Mouse (Mus musculus) small intestine, adult 2 months (tissue): ENCODE results near the gene Tpmt. TPM values are rescaled to one million over a fixed set of nuclear protein-coding genes. Genes with fewer than 3 reads are reported as not detected.

Experiments
- H3K27ac ChIP-seq: fragments of 200-500 bp; 2 replicates; pipeline ENCODE4 v1.5.1; 2012; ENCODE audit warnings: low read depth, low read length, control low read depth, inconsistent platforms; ENCODE audit not compliant: insufficient read depth
- H3K27me3 ChIP-seq: fragments of 200-500 bp; 2 replicates; pipeline ENCODE4 v1.6.1; 2012; ENCODE audit warnings: mild to moderate bottlenecking, moderate library complexity, low read length, inconsistent platforms; ENCODE audit not compliant: control insufficient read depth, insufficient read depth
- H3K36me3 ChIP-seq: fragments of 200-500 bp; 2 replicates; pipeline ENCODE4 v1.6.1; 2012; ENCODE audit warnings: mild to moderate bottlenecking, low read length, control low read depth, inconsistent platforms; ENCODE audit not compliant: control insufficient read depth, insufficient read depth
- H3K4me1 ChIP-seq: fragments of 200-500 bp; 2 replicates; pipeline ENCODE4 v1.6.1; 2012; ENCODE audit warnings: low read length, inconsistent platforms, mixed read lengths; ENCODE audit not compliant: control insufficient read depth, insufficient read depth, insufficient read length
- H3K4me3 ChIP-seq: fragments of 200-500 bp; 2 replicates; pipeline ENCODE4 v1.5.1; 2012; ENCODE audit warnings: low read depth, mild to moderate bottlenecking, control low read depth, inconsistent platforms, low read length, moderate library complexity
- CTCF ChIP-seq: fragments of 200-500 bp; IDR thresholded peaks from 2 replicates; pipeline ENCODE4 v1.5.1; 2012; ENCODE audit warnings: low read depth, mild to moderate bottlenecking, control low read depth, inconsistent platforms, low read length, moderate library complexity, mixed read lengths; ENCODE audit not compliant: insufficient replicate concordance, insufficient read length; ENCODE audit errors: extremely low read depth
- POLR2A ChIP-seq: fragments of 200-500 bp; IDR thresholded peaks from 2 replicates; pipeline ENCODE4 v1.6.1; 2012; ENCODE audit warnings: low read depth, mild to moderate bottlenecking, control low read depth, inconsistent platforms, low read length, moderate library complexity
- WGBS: fragments of 180-500 bp; shearing (Covaris S2); methylation state at CpG from one replicate; pipeline ENCODE4 v1.1.7; 2018; 5-methylcytosine and 5-hydroxymethylcytosine counted together
- polyA plus RNA-seq: library from polyadenylated mRNA; depleted of rRNA; stranded (reverse); fragments of >200 nt; gene quantifications from 2 replicates; pipeline ENCODE4 v1.2.3, GENCODE M21; 2012

Tpmt gene
- polyA plus RNA-seq, 1 experiment: 2.8 TPM

- no peaks in the 10 kb centered on the region for H3K27me3 ChIP-seq
- peaks cover 39% of the 10 kb centered on the region for H3K36me3 ChIP-seq
- no peaks in the 10 kb centered on the region for H3K4me1 ChIP-seq
- TF ChIP-seq CTCF: no peak
- TF ChIP-seq POLR2A: no peak
- 96% methylated on average over 5 of the region's 5 CpGs for WGBS
- no peak overlapping the region for H3K27ac ChIP-seq
- H3K4me3 ChIP-seq: no peak overlapping the region
These were observed 27.9 kb upstream of the Tpmt start for GRCm38 (mm10) chr13:47072484-47072883.

- H3K4me1 ChIP-seq: no peaks in the 10 kb centered on the region
- WGBS: 94% methylated on average over 13 of the region's 13 CpGs
These were observed 27.3 kb upstream of the Tpmt start for GRCm38 (mm10) chr13:47071871-47072270.

GRCm38 (mm10) chr13:47070329-47071080 is 26.0 kb upstream of the Tpmt start:
- TF ChIP-seq POLR2A (no peak), CTCF (no peak)
- Histone ChIP-seq H3K4me1 (no peaks in the 10 kb centered on the region), H3K27me3 (no peaks in the 10 kb centered on the region), H3K27ac (no peak overlapping the region), H3K36me3 (peaks cover 44% of the 10 kb centered on the region), H3K4me3 (no peak overlapping the region)
- WGBS: 86% methylated on average over 15 of the region's 15 CpGs

More at GRCm38 (mm10) chr13:47071871-47072270, 27.3 kb upstream of the Tpmt start:
- H3K4me3 ChIP-seq: no peak overlapping the region
- H3K36me3 ChIP-seq: peaks cover 41% of the 10 kb centered on the region
- H3K27ac ChIP-seq: no peak overlapping the region
- TF ChIP-seq CTCF (no peak), POLR2A (no peak)
- no peaks in the 10 kb centered on the region for H3K27me3 ChIP-seq

- no peaks in the 10 kb centered on the region for H3K4me1 ChIP-seq
- no peak overlapping the region for H3K4me3 ChIP-seq
- no peaks in the 10 kb centered on the region for H3K27me3 ChIP-seq
- 91% methylated on average over 6 of the region's 6 CpGs for WGBS
- H3K27ac ChIP-seq: no peak overlapping the region
- H3K36me3 ChIP-seq: peaks cover 44% of the 10 kb centered on the region
- no peak for TF ChIP-seq POLR2A
- no peak for TF ChIP-seq CTCF
These were observed 22.5 kb upstream of the Tpmt start for GRCm38 (mm10) chr13:47067001-47067400.

- peaks cover 41% of the 10 kb centered on the region for H3K36me3 ChIP-seq
- 97% methylated on average over 10 of the region's 10 CpGs for WGBS
- H3K4me1 ChIP-seq: no peaks in the 10 kb centered on the region
- no peaks in the 10 kb centered on the region for H3K27me3 ChIP-seq
- H3K4me3 ChIP-seq: no peak overlapping the region; the same call in 1 of the 2 replicates
- TF ChIP-seq POLR2A: no peak
- no peak for TF ChIP-seq CTCF
- H3K27ac ChIP-seq: no peak overlapping the region
These were observed 22.0 kb upstream of the Tpmt start for GRCm38 (mm10) chr13:47066516-47066915.

- peaks cover 47% of the 10 kb centered on the region for H3K36me3 ChIP-seq
- H3K4me3 ChIP-seq: no peak overlapping the region
- TF ChIP-seq CTCF: no peak
- TF ChIP-seq POLR2A: no peak
- no peaks in the 10 kb centered on the region for H3K27me3 ChIP-seq
- no peaks in the 10 kb centered on the region for H3K4me1 ChIP-seq
- WGBS: 80% methylated on average over 15 of the region's 15 CpGs
- no peak overlapping the region for H3K27ac ChIP-seq
These were observed 19.6 kb upstream of the Tpmt start for GRCm38 (mm10) chr13:47063985-47064760.

GRCm38 (mm10) chr13:47062756-47063155 is 18.2 kb upstream of the Tpmt start:
- WGBS: 95% methylated on average over 17 of the region's 17 CpGs

More at GRCm38 (mm10) chr13:47062756-47063155, 18.2 kb upstream of the Tpmt start:
- Histone ChIP-seq H3K27me3 (no peaks in the 10 kb centered on the region), H3K4me1 (no peaks in the 10 kb centered on the region), H3K4me3 (no peak overlapping the region), H3K27ac (no peak overlapping the region), H3K36me3 (peaks cover 39% of the 10 kb centered on the region)
- TF ChIP-seq CTCF: no peak
- TF ChIP-seq POLR2A: no peak
